Mouse (Mus musculus) left cerebral cortex, adult 8-10 months (tissue): ENCODE results near the gene Cers5. TPM values are rescaled to one million over a fixed set of nuclear protein-coding genes. Genes with fewer than 3 reads are reported as not detected.

ENCODE experiments used
- total RNA-seq, 4 experiments: library from RNA; stranded (reverse); gene quantifications; 2 replicates each; pipeline ENCODE4 v1.2.4; 2022

The Cers5 gene
- total RNA-seq, 4 experiments from 2014 or later = 31.1 to 37.2 (median 33.9) TPM

Other genes starting within 250 kb of the Cers5 start
- 100 to 1,000 TPM; 421 to 457 (median 452) TPM for gene Faim2, start 244.7 kb downstream of the Cers5 start, total RNA-seq
- gene Aqp2, start 193.8 kb downstream of the Cers5 start, total RNA-seq = under 1 TPM in 1 of 4 experiments, not detected in 3; 0.39 TPM
- gene Aqp5, start 182.1 kb downstream of the Cers5 start, total RNA-seq = under 1 TPM in 3 of 4 experiments, not detected in 1; 0.35 to 0.51 (median 0.46) TPM
- 1 to 10 TPM in 2 of 4 experiments, under 1 TPM in 2; 0.42 to 1.1 (median 0.77) TPM for gene Aqp6, start 171.5 kb downstream of the Cers5 start, total RNA-seq
- gene Racgap1, start 121.2 kb downstream of the Cers5 start, total RNA-seq = 10 to 100 TPM in 2 of 4 experiments, 1 to 10 TPM in 2; 9.3 to 11.5 (median 10.2) TPM
- gene Asic1, start 102.5 kb downstream of the Cers5 start, total RNA-seq = 10 to 100 TPM; 68.4 to 78.4 (median 74.8) TPM
- 100 to 1,000 TPM; 152 to 159 (median 156) TPM for gene Smarcd1, start 70.8 kb downstream of the Cers5 start, total RNA-seq
- 1 to 10 TPM; 3.4 to 9.2 (median 4.9) TPM for gene Gm17349, start 67.4 kb downstream of the Cers5 start, total RNA-seq
- 10 to 100 TPM; 72.7 to 86.4 (median 80.4) TPM for gene Gpd1, start 55.4 kb downstream of the Cers5 start, total RNA-seq
- gene Cox14, start 47.3 kb downstream of the Cers5 start, total RNA-seq = 100 to 1,000 TPM; 113 to 131 (median 118) TPM
- gene Lima1, start 102.6 kb upstream of the Cers5 start, total RNA-seq = 10 to 100 TPM in 3 of 4 experiments, 1 to 10 TPM in 1; 8.6 to 12.5 (median 10.2) TPM
- gene Fam186a, start 194.2 kb upstream of the Cers5 start, total RNA-seq = under 1 TPM; 0.02 to 0.07 (median 0.04) TPM
- gene Larp4, start 197.2 kb upstream of the Cers5 start, total RNA-seq = 10 to 100 TPM; 42.8 to 56.3 (median 49.4) TPM